8 mouse cellular contexts compared by ENCODE assay signal in genomic region chr12:73534591-73534990, GRCm38 (mm10). TPM values are rescaled to one million over a fixed set of nuclear protein-coding genes. Genes with fewer than 3 reads are reported as not detected.
DNase-seq lines count a peak whose midpoint lies in the region; ATAC-seq and TF ChIP-seq lines count a peak whose summit lies in the region.

No protein-coding gene starts in this region.

- TF ChIP-seq POLR2A in brain, embryonic 14.5 days (IDR thresholded peaks at IDR 0.05; ENCODE audit: borderline replicate concordance, extremely low read depth, insufficient read depth, insufficient read length, poor library complexity, severe bottlenecking) = no peak

- no peak overlapping the region for H3K27ac ChIP-seq in intestine, postnatal 0 days (ENCODE audit: low read depth, low read length)
- H3K27ac ChIP-seq in intestine, embryonic 15.5 days = no peak overlapping the region
- no peak overlapping the region for H3K27ac ChIP-seq in left cerebral cortex, adult 2 months

- intact Hi-C loops in left cerebral cortex, adult 2 months (cut with DNase I) = loop anchor here (1.0 kb wide), 1 partner anchor 20 kb away; no protein-coding TSS in a partner anchor

- H3K4me3 ChIP-seq in intestine, postnatal 0 days (ENCODE audit: low read depth, low read length) = no peak overlapping the region
- H3K4me3 ChIP-seq in intestine, embryonic 15.5 days (replicated peaks) = no peak overlapping the region
- no peak overlapping the region for H3K4me3 ChIP-seq in left cerebral cortex, adult 2 months

- ATAC-seq in intestine, postnatal 0 days = no peak
- ATAC-seq in intestine, embryonic 15.5 days = no peak
- no peak for ATAC-seq in activated CD4-positive, CD25-positive, alpha-beta regulatory T cell, adult 4 months

- peak; percentile 69 for DNase-seq in ES-CJ7 (ENCODE audit: low read depth, low spot score)
- peak; percentile 80 for DNase-seq in brain, embryonic 14.5 days (ENCODE audit: low read depth)
- peak; percentile 59 for DNase-seq in gastrocnemius, postnatal 10 days
- DNase-seq in left cerebral cortex, adult 2 months (ENCODE audit: extremely low spot score in 1 of 2, low spot score in 2 of 2) = peak; percentile 44 to 61
- peak; percentile 38 to 56 for DNase-seq in natural killer cell, adult 2 months (ENCODE audit: low spot score in 2 of 2)

- H3K9me3 ChIP-seq in intestine, postnatal 0 days (ENCODE audit: control insufficient read depth) = no peaks in the 10 kb centered on the region
- H3K9me3 ChIP-seq in intestine, embryonic 15.5 days = no peaks in the 10 kb centered on the region

- H3K27me3 ChIP-seq in intestine, postnatal 0 days (replicated peaks; ENCODE audit: control insufficient read depth, insufficient read depth, low read length) = no peaks in the 10 kb centered on the region
- H3K27me3 ChIP-seq in intestine, embryonic 15.5 days (replicated peaks) = 0 out of 2 replicates have a peak, but pooled peaks cover 4% of the 10 kb centered on the region

- H3K36me3 ChIP-seq in intestine, postnatal 0 days (ENCODE audit: control insufficient read depth, insufficient read depth) = no peaks in the 10 kb centered on the region
- no peaks in the 10 kb centered on the region for H3K36me3 ChIP-seq in intestine, embryonic 15.5 days

- no peak overlapping the region for H3K9ac ChIP-seq in intestine, postnatal 0 days (ENCODE audit: low read depth, low read length)
- H3K9ac ChIP-seq in intestine, embryonic 15.5 days = no peak overlapping the region

- peak; percentile 84 for TF ChIP-seq CTCF in intestine, postnatal 0 days (IDR thresholded peaks at IDR 0.05; ENCODE audit: low read depth)
- peak; percentile 54; the same call in 1 of the 2 replicates for TF ChIP-seq CTCF in brain, embryonic 14.5 days (IDR thresholded peaks at IDR 0.05; ENCODE audit: borderline replicate concordance, extremely low read depth, insufficient read depth, insufficient read length)
- peak; percentile 81 for TF ChIP-seq CTCF in left cerebral cortex, adult 2 months (IDR thresholded peaks at IDR 0.05)

- WGBS in intestine, postnatal 0 days = 11% methylated on average over 9 of the region's 9 CpGs
- 12% methylated on average over 9 of the region's 9 CpGs for WGBS in intestine, embryonic 15.5 days

- H3K4me2 ChIP-seq in intestine, postnatal 0 days (replicated peaks; ENCODE audit: low read depth) = no peak overlapping the region
- no peak overlapping the region for H3K4me2 ChIP-seq in intestine, embryonic 15.5 days (replicated peaks)

- H3K4me1 ChIP-seq in intestine, postnatal 0 days (replicated peaks; ENCODE audit: control insufficient read depth, insufficient read depth, low read length) = no peaks in the 10 kb centered on the region
- H3K4me1 ChIP-seq in intestine, embryonic 15.5 days (replicated peaks) = no peaks in the 10 kb centered on the region

RNA-seq across cellular contexts. Expression of gene Tmem30b, which starts 11.6 kb away (rescaled TPM):
- 83.6 and 84.5 TPM in 2 replicates for polyA plus RNA-seq in intestine, postnatal 0 days (2015; fragmentation: Nextera tagmentation; extraction: Ambion mirVana)
- polyA plus RNA-seq in intestine, embryonic 15.5 days (2015; fragmentation: Nextera tagmentation; extraction: Ambion mirVana) = 63.4 and 67.5 TPM in 2 replicates
- polyA plus RNA-seq in brain, embryonic 14.5 days (2012; rRNA removed) = 0.32 and 0.37 TPM in 2 replicates
- 1 to 10 TPM; 1.2 to 1.4 TPM for total RNA-seq in gastrocnemius, postnatal 10 days (2021)
- total RNA-seq in left cerebral cortex, adult 2 months (2021) = under 1 TPM in 1 of 2 experiments, not detected in 1; 0.11 TPM
- polyA plus RNA-seq in activated CD4-positive, CD25-positive, alpha-beta regulatory T cell, adult 4 months (2017; shearing (Covaris generic)) = not detected

RNA-seq across cellular contexts. Expression of gene Prkch, which starts 50.0 kb away (rescaled TPM):
- 3.3 and 3.7 TPM in 2 replicates for polyA plus RNA-seq in intestine, postnatal 0 days (2015; fragmentation: Nextera tagmentation; extraction: Ambion mirVana)
- polyA plus RNA-seq in intestine, embryonic 15.5 days (2015; fragmentation: Nextera tagmentation; extraction: Ambion mirVana) = 7.3 and 7.7 TPM in 2 replicates
- polyA plus RNA-seq in brain, embryonic 14.5 days (2012; rRNA removed) = 4.7 and 7.7 TPM in 2 replicates
- total RNA-seq in gastrocnemius, postnatal 10 days (2021) = 10 to 100 TPM; 10.8 to 13.0 TPM
- 1 to 10 TPM; 4.1 to 5.7 TPM for total RNA-seq in left cerebral cortex, adult 2 months (2021)
- polyA plus RNA-seq in activated CD4-positive, CD25-positive, alpha-beta regulatory T cell, adult 4 months (2017; shearing (Covaris generic)) = 10 to 100 TPM; 80.9 to 82.1 TPM

Comparison
In these comparisons a context has a peak if more than half of its experiments do, and no peak if none do; other contexts are left out.
1. RNA of gene Tmem30b, which starts 11.6 kb away (polyA plus RNA-seq): 83.6 to 84.5 TPM in intestine, postnatal 0 days and 63.4 to 67.5 TPM in intestine, embryonic 15.5 days; 0.32 to 0.37 TPM in brain, embryonic 14.5 days and not detected in activated CD4-positive, CD25-positive, alpha-beta regulatory T cell, adult 4 months; every median in the first group is over 10 times any median in the second.
2. Peak in every context shown above with its lines, with median percentiles within 50 percentile points of each other: CTCF ChIP-seq and DNase-seq.